Mouse (Mus musculus) heart, embryonic 11.5 days (tissue): ENCODE data around the gene Ncbp3. TPM values are rescaled to one million over a fixed set of nuclear protein-coding genes. Genes with fewer than 3 reads are reported as not detected.

Source experiments
- ATAC-seq: fragments of 200-750 bp; cut with Nextera tagmentation; replicated peaks from 2 replicates; pipeline ENCODE4 v1.8.0; 2017; ENCODE audit warnings: moderate library complexity; ENCODE audit not compliant: insufficient number of reproducible peaks, low FRiP score, low TSS enrichment
- H3K27ac ChIP-seq: fragments of 300-500 bp; sonication (generic); 2 replicates; pipeline ENCODE4 v1.5.1; 2014; ENCODE audit warnings: mild to moderate bottlenecking, low read depth, low read length
- H3K27me3 ChIP-seq: fragments of 300-500 bp; sonication (generic); 2 replicates; pipeline ENCODE4 v1.6.1; 2014; ENCODE audit warnings: mild to moderate bottlenecking, low read length, mixed read lengths; ENCODE audit not compliant: control insufficient read depth, insufficient read depth
- H3K36me3 ChIP-seq: fragments of 300-500 bp; sonication (generic); 2 replicates; pipeline ENCODE4 v1.6.1; 2014; ENCODE audit warnings: mild to moderate bottlenecking, low read length, moderate library complexity, mixed read lengths; ENCODE audit not compliant: control insufficient read depth, insufficient read depth
- H3K4me1 ChIP-seq: fragments of 300-500 bp; sonication (generic); 2 replicates; pipeline ENCODE4 v1.6.1; 2014; ENCODE audit warnings: low read length; ENCODE audit not compliant: control insufficient read depth, insufficient read depth
- H3K4me2 ChIP-seq: fragments of 300-500 bp; sonication (generic); 2 replicates; pipeline ENCODE4 v1.6.1; 2014; ENCODE audit warnings: mild to moderate bottlenecking, moderate library complexity
- H3K4me3 ChIP-seq: fragments of 300-500 bp; sonication (generic); 2 replicates; pipeline ENCODE4 v1.5.1; 2014; ENCODE audit warnings: low read depth, low read length
- H3K9ac ChIP-seq: fragments of 300-500 bp; sonication (generic); 2 replicates; pipeline ENCODE4 v1.6.1; 2014; ENCODE audit warnings: mild to moderate bottlenecking, low read depth, low read length, moderate library complexity
- H3K9me3 ChIP-seq: fragments of 300-500 bp; sonication (generic); replicated peaks from 2 replicates; pipeline ENCODE4 v1.6.1; 2016; ENCODE audit warnings: low read length; ENCODE audit not compliant: control insufficient read depth
- WGBS: fragments of 180-500 bp; shearing (Covaris S2); extraction: QIAGEN DNeasy Blood & Tissue Kit; methylation state at CpG from one replicate; pipeline ENCODE4 v1.1.7; 2014; ENCODE audit not compliant: insufficient replicate concordance; 5-methylcytosine and 5-hydroxymethylcytosine counted together
- polyA plus RNA-seq: library from polyadenylated mRNA; unstranded; fragments of >200 nt; fragmentation: Nextera tagmentation; extraction: Ambion mirVana; gene quantifications from 2 replicates; pipeline ENCODE4 v1.2.1, GENCODE M21; 2014

Ncbp3 gene
- polyA plus RNA-seq, 1 experiment from 2014 or later: 9.6 TPM

DNA sequence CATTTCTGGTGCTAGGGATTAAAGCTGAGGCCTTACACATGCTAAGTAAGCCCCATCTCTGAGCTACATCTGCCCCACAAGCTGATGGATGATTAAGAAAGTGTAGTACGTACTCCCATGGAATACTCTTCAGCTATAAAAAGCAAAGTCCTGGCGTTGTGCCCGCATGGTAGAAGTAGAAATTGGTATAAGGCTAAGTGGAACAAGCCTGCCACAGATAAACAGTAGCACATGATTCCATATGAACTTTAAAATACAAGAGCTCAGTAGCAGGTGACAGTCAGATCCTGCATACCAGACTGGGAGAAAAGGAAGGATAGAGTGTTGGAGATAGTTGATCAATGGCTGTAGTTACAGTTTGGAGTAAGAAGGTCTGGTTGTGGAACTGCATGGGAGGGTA, 13.8 kb downstream of the Ncbp3 start:
- Histone ChIP-seq H3K4me3 (no peak overlapping the region), H3K27me3 (no peaks in the 10 kb centered on the region), H3K4me1 (0 out of 2 replicates have a peak, but pooled peaks cover 3% of the 10 kb centered on the region), H3K9ac (no peak overlapping the region), H3K4me2 (no peak overlapping the region), H3K27ac (no peak overlapping the region), H3K9me3 (no peaks in the 10 kb centered on the region), H3K36me3 (peaks cover 5% of the 10 kb centered on the region; the same call in 1 of the 2 replicates)
- ATAC-seq: no peak
- 77% methylated on average over 3 of the region's 3 CpGs for WGBS

- Histone ChIP-seq H3K36me3 (peaks cover 32% of the 10 kb centered on the region), H3K4me2 (no peak overlapping the region), H3K27ac (no peak overlapping the region), H3K9ac (no peak overlapping the region), H3K9me3 (no peaks in the 10 kb centered on the region), H3K4me1 (no peaks in the 10 kb centered on the region), H3K4me3 (no peak overlapping the region), H3K27me3 (no peaks in the 10 kb centered on the region)
- 81% methylated on average over 3 of the region's 3 CpGs for WGBS
- no peak for ATAC-seq
Measured at GRCm38 (mm10) chr11:73071839-73072238, 24.3 kb downstream of the Ncbp3 start.

DNA sequence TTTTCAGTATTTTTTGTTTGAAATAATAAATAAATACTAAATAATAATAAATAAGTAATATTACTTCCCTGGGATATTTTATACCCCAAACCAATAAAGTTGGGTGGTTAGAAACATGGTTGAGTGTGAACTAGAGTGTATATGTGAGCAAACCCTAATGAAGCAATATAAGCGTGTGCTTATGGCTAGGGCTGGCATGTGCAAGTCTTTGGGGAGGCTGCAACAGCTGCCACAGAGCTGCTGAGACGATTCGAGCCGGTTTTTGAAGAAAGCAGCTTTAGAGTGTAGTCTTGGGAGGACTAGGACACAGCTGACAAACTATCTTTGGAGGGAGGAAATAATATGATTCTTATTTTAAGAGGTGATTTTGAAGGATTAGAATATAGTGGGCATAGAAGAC, 28.7 kb downstream of the Ncbp3 start:
- 90% methylated on average over 4 of the region's 4 CpGs for WGBS
- Histone ChIP-seq H3K27ac (no peak overlapping the region), H3K4me2 (no peak overlapping the region), H3K4me3 (no peak overlapping the region), H3K9me3 (no peaks in the 10 kb centered on the region), H3K27me3 (no peaks in the 10 kb centered on the region), H3K36me3 (peaks cover 16% of the 10 kb centered on the region), H3K9ac (no peak overlapping the region), H3K4me1 (no peaks in the 10 kb centered on the region)
- no peak for ATAC-seq

DNA sequence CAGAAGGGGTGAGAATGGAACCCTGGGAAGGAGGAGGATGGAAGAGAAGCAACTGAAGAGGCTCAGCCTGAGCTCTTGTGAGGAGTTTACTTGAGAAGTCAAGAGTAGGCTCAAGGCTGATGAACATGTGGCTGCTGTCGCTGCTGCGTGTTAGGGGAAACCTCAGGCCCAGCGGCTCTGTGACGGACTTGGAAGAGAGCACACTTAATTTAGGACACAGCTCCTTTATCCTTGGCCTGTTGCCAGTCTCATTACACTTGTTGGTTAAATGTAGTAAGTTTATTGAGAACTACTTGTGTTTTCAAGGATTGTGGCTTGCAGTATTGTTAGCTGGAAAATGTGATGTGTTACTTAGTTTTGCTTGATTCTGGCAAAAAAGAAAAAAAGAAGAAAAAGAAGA, 29.1 kb downstream of the Ncbp3 start:
- Histone ChIP-seq H3K9ac (no peak overlapping the region), H3K27me3 (no peaks in the 10 kb centered on the region), H3K9me3 (no peaks in the 10 kb centered on the region), H3K4me2 (no peak overlapping the region), H3K4me1 (no peaks in the 10 kb centered on the region), H3K27ac (no peak overlapping the region), H3K36me3 (peaks cover 16% of the 10 kb centered on the region), H3K4me3 (no peak overlapping the region)
- WGBS: 88% methylated on average over 4 of the region's 4 CpGs
- ATAC-seq: no peak

GRCm38 (mm10) chr11:73077211-73077720, 29.7 kb downstream of the Ncbp3 start:
- Histone ChIP-seq H3K36me3 (peaks cover 16% of the 10 kb centered on the region), H3K9me3 (no peaks in the 10 kb centered on the region)

GRCm38 (mm10) chr11:73078615-73079014, 31.0 kb downstream of the Ncbp3 start:
- Histone ChIP-seq H3K4me1 (no peaks in the 10 kb centered on the region), H3K4me3 (no peak overlapping the region), H3K9me3 (no peaks in the 10 kb centered on the region), H3K36me3 (peaks cover 11% of the 10 kb centered on the region), H3K4me2 (no peak overlapping the region), H3K9ac (no peak overlapping the region), H3K27ac (no peak overlapping the region), H3K27me3 (no peaks in the 10 kb centered on the region)
- 88% methylated on average over 8 of the region's 8 CpGs for WGBS
- ATAC-seq: no peak

More at GRCm38 (mm10) chr11:73077211-73077720, 29.7 kb downstream of the Ncbp3 start:
- Histone ChIP-seq H3K27ac (no peak overlapping the region), H3K4me3 (no peak overlapping the region), H3K4me2 (no peak overlapping the region), H3K4me1 (no peaks in the 10 kb centered on the region), H3K27me3 (no peaks in the 10 kb centered on the region), H3K9ac (no peak overlapping the region)
- WGBS: 88% methylated on average over 6 of the region's 6 CpGs
- ATAC-seq: no peak

GRCm38 (mm10) chr11:73080306-73080705, 32.7 kb downstream of the Ncbp3 start:
- no peaks in the 10 kb centered on the region for H3K9me3 ChIP-seq
- ATAC-seq: no peak
- H3K27me3 ChIP-seq: no peaks in the 10 kb centered on the region
- WGBS: 86% methylated on average over 3 of the region's 3 CpGs
- no peak overlapping the region for H3K27ac ChIP-seq
- H3K36me3 ChIP-seq: peaks cover 6% of the 10 kb centered on the region; the same call in 1 of the 2 replicates
- H3K9ac ChIP-seq: no peak overlapping the region
- H3K4me1 ChIP-seq: no peaks in the 10 kb centered on the region
- no peak overlapping the region for H3K4me2 ChIP-seq
- no peak overlapping the region for H3K4me3 ChIP-seq

- peak overlapping the region; percentile 70 for H3K27ac ChIP-seq
- H3K4me2 ChIP-seq: no peak overlapping the region
- no peak for ATAC-seq
- H3K27me3 ChIP-seq: no peaks in the 10 kb centered on the region
- H3K4me3 ChIP-seq: no peak overlapping the region
- H3K36me3 ChIP-seq: peaks cover 6% of the 10 kb centered on the region; the same call in 1 of the 2 replicates
- no peak overlapping the region for H3K9ac ChIP-seq
- WGBS: 59% methylated on average over 6 of the region's 6 CpGs
- H3K9me3 ChIP-seq: no peaks in the 10 kb centered on the region
- peaks cover 14% of the 10 kb centered on the region for H3K4me1 ChIP-seq
Measured at GRCm38 (mm10) chr11:73084303-73084702, 36.7 kb downstream of the Ncbp3 start.

- Histone ChIP-seq H3K9ac (no peak overlapping the region), H3K4me2 (no peak overlapping the region), H3K27ac (peak overlapping the region; percentile 70), H3K4me3 (no peak overlapping the region), H3K27me3 (no peaks in the 10 kb centered on the region), H3K4me1 (peaks cover 14% of the 10 kb centered on the region), H3K36me3 (peaks cover 6% of the 10 kb centered on the region; the same call in 1 of the 2 replicates), H3K9me3 (no peaks in the 10 kb centered on the region)
- no peak for ATAC-seq
- 78% methylated on average over 10 of the region's 10 CpGs for WGBS
Measured at GRCm38 (mm10) chr11:73084804-73085231, 37.2 kb downstream of the Ncbp3 start.
